Mouse (Mus musculus): ENCODE data around the gene Ank3.

- TF ChIP-seq CTCF (IDR thresholded peaks at IDR 0.05; ENCODE audit: extremely low read depth, insufficient read depth, insufficient read length, insufficient replicate concordance): no peak
- TF ChIP-seq POLR2A (IDR thresholded peaks at IDR 0.05; ENCODE audit: low read depth, low read length): no peak
Observed at GRCm38 (mm10) chr10:70063881-70064555, 665.4 kb downstream of the Ank3 start.

All from spleen, adult 2 months (tissue).